Mouse (Mus musculus) forebrain, embryonic 13.5 days (tissue): ENCODE results near the gene Gjc2. TPM values are rescaled to one million over a fixed set of nuclear protein-coding genes. Genes with fewer than 3 reads are reported as not detected.
A peak's percentile ranks its signal among the peaks of the same experiment; 100 is the strongest.

Experiments used
- ATAC-seq: fragments of 200-750 bp; cut with Nextera tagmentation; 2 replicates; pipeline ENCODE4 v1.8.0; 2017
- H3K27ac ChIP-seq: fragments of 300-500 bp; sonication (generic); 2 replicates; pipeline ENCODE4 v1.5.1; 2015; ENCODE audit warnings: inconsistent platforms, mild to moderate bottlenecking, moderate library complexity
- H3K27me3 ChIP-seq: fragments of 300-500 bp; sonication (generic); 2 replicates; pipeline ENCODE4 v1.6.1; 2015; ENCODE audit warnings: mild to moderate bottlenecking, inconsistent platforms
- H3K36me3 ChIP-seq: fragments of 300-500 bp; sonication (generic); 2 replicates; pipeline ENCODE4 v1.6.1; 2015; ENCODE audit warnings: mild to moderate bottlenecking, inconsistent platforms; ENCODE audit not compliant: poor library complexity, severe bottlenecking
- H3K4me1 ChIP-seq: fragments of 300-500 bp; sonication (generic); 2 replicates; pipeline ENCODE4 v1.6.1; 2015; ENCODE audit warnings: inconsistent platforms
- H3K4me2 ChIP-seq: fragments of 300-500 bp; sonication (generic); 2 replicates; pipeline ENCODE4 v1.6.1; 2015; ENCODE audit warnings: inconsistent platforms, mild to moderate bottlenecking, moderate library complexity
- H3K4me3 ChIP-seq: fragments of 300-500 bp; sonication (generic); 2 replicates; pipeline ENCODE4 v1.5.1; 2015; ENCODE audit warnings: mild to moderate bottlenecking, inconsistent platforms
- H3K9ac ChIP-seq: fragments of 300-500 bp; sonication (generic); 2 replicates; pipeline ENCODE4 v1.6.1; 2015; ENCODE audit warnings: mild to moderate bottlenecking, inconsistent platforms
- H3K9me3 ChIP-seq: fragments of 300-500 bp; sonication (generic); replicated peaks from 2 replicates; pipeline ENCODE4 v1.6.1; 2016; ENCODE audit warnings: inconsistent platforms
- WGBS: fragments of 180-500 bp; shearing (Covaris S2); methylation state at CpG from one replicate; pipeline ENCODE4 v1.1.7; 2015; 5-methylcytosine and 5-hydroxymethylcytosine counted together
- polyA plus RNA-seq: library from polyadenylated mRNA; unstranded; fragments of >200 nt; fragmentation: Nextera tagmentation; extraction: Ambion mirVana; gene quantifications from 2 replicates; pipeline ENCODE4 v1.2.1, GENCODE M21; 2015

Gene Gjc2
- polyA plus RNA-seq, result not detected in 2 replicates

- Histone ChIP-seq H3K4me1 (no peaks in the 10 kb centered on the region), H3K4me2 (no peak within 1 kb of the TSS), H3K9ac (no peak within 1 kb of the TSS), H3K4me3 (no peak within 1 kb of the TSS), H3K9me3 (no peaks in the 10 kb centered on the region), H3K36me3 (peaks cover 43% of the 10 kb centered on the region), H3K27me3 (peaks cover 24% of the 10 kb centered on the region), H3K27ac (no peak within 1 kb of the TSS; the same call in 1 of the 2 replicates)
- ATAC-seq, result no peak
- 44% methylated on average over 3 of the region's 3 CpGs for WGBS
Measured at GRCm38 (mm10) chr11:59182864-59183331, at the start of gene Gjc2. Gene Gjc2, minus strand, starts transcription at chr11:59183213.

GRCm38 (mm10) chr11:59232797-59233196 lies 49.8 kb upstream of the Gjc2 start:
- Histone ChIP-seq H3K36me3 (no peaks in the 10 kb centered on the region), H3K9ac (no peak overlapping the region)

GRCm38 (mm10) chr11:59230144-59230760 lies 47.2 kb upstream of the Gjc2 start:
- no peak for ATAC-seq
- Histone ChIP-seq H3K36me3 (no peaks in the 10 kb centered on the region), H3K27ac (no peak overlapping the region), H3K27me3 (0 out of 2 replicates have a peak, but pooled peaks cover 3% of the 10 kb centered on the region), H3K4me3 (no peak overlapping the region), H3K9ac (peak overlapping the region; percentile 26; the same call in 1 of the 2 replicates), H3K4me2 (no peak overlapping the region), H3K9me3 (no peaks in the 10 kb centered on the region), H3K4me1 (peaks cover 29% of the 10 kb centered on the region)
- WGBS, result 14% methylated on average over 7 of the region's 7 CpGs

More at GRCm38 (mm10) chr11:59232797-59233196, 49.8 kb upstream of the Gjc2 start:
- Histone ChIP-seq H3K4me3 (no peak overlapping the region), H3K4me1 (peaks cover 8% of the 10 kb centered on the region), H3K27ac (no peak overlapping the region), H3K9me3 (no peaks in the 10 kb centered on the region), H3K27me3 (0 out of 2 replicates have a peak, but pooled peaks cover 3% of the 10 kb centered on the region), H3K4me2 (no peak overlapping the region)
- WGBS, result 64% methylated on average over 2 of the region's 2 CpGs
- no peak for ATAC-seq

GRCm38 (mm10) chr11:59228122-59228953 lies 45.3 kb upstream of the Gjc2 start, which contains the start of gene Arf1:
Gene Arf1, minus strand, starts transcription at chr11:59228270.
- 8% methylated on average over 42 of the region's 59 CpGs for WGBS
- Histone ChIP-seq H3K4me2 (peak within 1 kb of the TSS; percentile 99), H3K9ac (peak within 1 kb of the TSS; percentile 97), H3K36me3 (no peaks in the 10 kb centered on the region), H3K27me3 (0 out of 2 replicates have a peak, but pooled peaks cover 3% of the 10 kb centered on the region), H3K4me3 (peak within 1 kb of the TSS; percentile 89), H3K9me3 (no peaks in the 10 kb centered on the region), H3K27ac (peak within 1 kb of the TSS; percentile 92), H3K4me1 (peaks cover 46% of the 10 kb centered on the region)
- peak; percentile 97 for ATAC-seq

GRCm38 (mm10) chr11:59227604-59228121 lies 44.6 kb upstream of the Gjc2 start:
- Histone ChIP-seq H3K4me2 (peak overlapping the region; percentile 99), H3K4me3 (peak overlapping the region; percentile 89), H3K9ac (peak overlapping the region; percentile 97), H3K36me3 (no peaks in the 10 kb centered on the region), H3K27me3 (0 out of 2 replicates have a peak, but pooled peaks cover 3% of the 10 kb centered on the region), H3K4me1 (peaks cover 49% of the 10 kb centered on the region), H3K27ac (peak overlapping the region; percentile 92), H3K9me3 (no peaks in the 10 kb centered on the region)
- under 1% methylated on average over 49 of the region's 51 CpGs for WGBS
- peak; percentile 75 for ATAC-seq

- no peak for ATAC-seq
Measured at GRCm38 (mm10) chr11:59226787-59227603, 44.0 kb upstream of the Gjc2 start.

GRCm38 (mm10) chr11:59226251-59226650 lies 43.2 kb upstream of the Gjc2 start:
- Histone ChIP-seq H3K27ac (no peak overlapping the region), H3K9me3 (no peaks in the 10 kb centered on the region), H3K4me3 (peak overlapping the region; percentile 89), H3K36me3 (no peaks in the 10 kb centered on the region), H3K27me3 (no peaks in the 10 kb centered on the region), H3K9ac (peak overlapping the region; percentile 97), H3K4me1 (peaks cover 49% of the 10 kb centered on the region), H3K4me2 (peak overlapping the region; percentile 99)
- WGBS, result 76% methylated on average over 3 of the region's 3 CpGs
- ATAC-seq, result no peak

More at GRCm38 (mm10) chr11:59226787-59227603, 44.0 kb upstream of the Gjc2 start:
- 7% methylated on average over 21 of the region's 21 CpGs for WGBS
- H3K27me3 ChIP-seq, result no peaks in the 10 kb centered on the region
- H3K36me3 ChIP-seq, result no peaks in the 10 kb centered on the region
- peak overlapping the region; percentile 92; the same call in 1 of the 2 replicates for H3K27ac ChIP-seq
- no peaks in the 10 kb centered on the region for H3K9me3 ChIP-seq
- peak overlapping the region; percentile 89 for H3K4me3 ChIP-seq
- H3K4me1 ChIP-seq, result peaks cover 49% of the 10 kb centered on the region
- peak overlapping the region; percentile 97 for H3K9ac ChIP-seq
- peak overlapping the region; percentile 99 for H3K4me2 ChIP-seq

GRCm38 (mm10) chr11:59225167-59225566 lies 42.2 kb upstream of the Gjc2 start:
- ATAC-seq, result no peak
- Histone ChIP-seq H3K9ac (no peak overlapping the region), H3K27ac (no peak overlapping the region), H3K9me3 (no peaks in the 10 kb centered on the region), H3K27me3 (no peaks in the 10 kb centered on the region), H3K4me3 (no peak overlapping the region), H3K4me2 (peak overlapping the region; percentile 99; the same call in 1 of the 2 replicates), H3K36me3 (peaks cover 4% of the 10 kb centered on the region; the same call in 1 of the 2 replicates), H3K4me1 (peaks cover 49% of the 10 kb centered on the region)
- WGBS, result 89% methylated on average over 2 of the region's 2 CpGs

- no peak for ATAC-seq
- Histone ChIP-seq H3K9me3 (no peaks in the 10 kb centered on the region), H3K9ac (no peak overlapping the region), H3K4me1 (peaks cover 49% of the 10 kb centered on the region), H3K4me2 (no peak overlapping the region), H3K36me3 (peaks cover 9% of the 10 kb centered on the region; the same call in 1 of the 2 replicates), H3K27ac (no peak overlapping the region), H3K4me3 (no peak overlapping the region), H3K27me3 (no peaks in the 10 kb centered on the region)
- WGBS, result 77% methylated on average over 2 of the region's 2 CpGs
Measured at GRCm38 (mm10) chr11:59224470-59224869, 41.5 kb upstream of the Gjc2 start.

- Histone ChIP-seq H3K27me3 (no peaks in the 10 kb centered on the region), H3K4me3 (no peak overlapping the region), H3K4me2 (no peak overlapping the region), H3K9me3 (no peaks in the 10 kb centered on the region), H3K4me1 (peaks cover 49% of the 10 kb centered on the region), H3K36me3 (peaks cover 12% of the 10 kb centered on the region; the same call in 1 of the 2 replicates), H3K9ac (no peak overlapping the region), H3K27ac (no peak overlapping the region)
- no peak for ATAC-seq
- WGBS, result 95% methylated on average over 3 of the region's 3 CpGs
Measured at GRCm38 (mm10) chr11:59224025-59224424, 41.0 kb upstream of the Gjc2 start.

GRCm38 (mm10) chr11:59222306-59222705 lies 39.3 kb upstream of the Gjc2 start:
- H3K9ac ChIP-seq, result no peak overlapping the region
- H3K4me2 ChIP-seq, result no peak overlapping the region
- peaks cover 41% of the 10 kb centered on the region for H3K4me1 ChIP-seq
- no peaks in the 10 kb centered on the region for H3K27me3 ChIP-seq
- H3K9me3 ChIP-seq, result no peaks in the 10 kb centered on the region
- no peak for ATAC-seq
- peaks cover 21% of the 10 kb centered on the region for H3K36me3 ChIP-seq
- no peak overlapping the region for H3K27ac ChIP-seq
- WGBS, result 87% methylated on average over 4 of the region's 4 CpGs
- no peak overlapping the region for H3K4me3 ChIP-seq
